8 mouse cellular contexts compared by ENCODE assay signal in genomic region chr3:103733799-103734695, GRCm38 (mm10). TPM values are rescaled to one million over a fixed set of nuclear protein-coding genes. Genes with fewer than 3 reads are reported as not detected.
DNase-seq lines count a peak whose midpoint lies in the region; ATAC-seq lines count a peak whose summit lies in the region.

No protein-coding gene starts in this region.

- H3K4me3 ChIP-seq in neural tube, embryonic 14.5 days (ENCODE audit: low read depth, low read length) = no peak overlapping the region

- no peaks in the 10 kb centered on the region for H3K36me3 ChIP-seq in neural tube, embryonic 14.5 days (ENCODE audit: control insufficient read depth, insufficient read depth, low read length)

- DNase-seq in cerebellum, postnatal 25 days = peak; percentile 50 to 59
- DNase-seq in cerebellum, adult 9-11 months = no peak
- peak; percentile 46 for DNase-seq in Muller cell, postnatal 12 days (ENCODE audit: inconsistent ontology term)
- DNase-seq in frontal cortex, postnatal 14 days (ENCODE audit: low spot score in 2 of 2) = peak; percentile 45 to 72
- DNase-seq in left cerebral cortex, adult 9 months (ENCODE audit: low spot score in 2 of 2) = peak; percentile 67 to 77
- DNase-seq in liver = no peak
- no peak for DNase-seq in ovary, postnatal 14 days (ENCODE audit: low spot score)

- no peak overlapping the region; the same call in 1 of the 2 replicates for H3K9ac ChIP-seq in neural tube, embryonic 14.5 days (replicated peaks; ENCODE audit: low read depth, low read length)

- H3K27me3 ChIP-seq in neural tube, embryonic 14.5 days (ENCODE audit: control insufficient read depth, insufficient read depth, low read length) = no peaks in the 10 kb centered on the region

- no peak overlapping the region for H3K27ac ChIP-seq in neural tube, embryonic 14.5 days (ENCODE audit: low read depth, low read length)

- peak; percentile 81 for ATAC-seq in neural tube, embryonic 14.5 days (ENCODE audit: low read depth)

- H3K4me2 ChIP-seq in neural tube, embryonic 14.5 days (ENCODE audit: low read depth, low read length) = peak overlapping the region; percentile 26

- 11% methylated on average over 19 of the region's 19 CpGs for WGBS in neural tube, embryonic 14.5 days

- H3K9me3 ChIP-seq in neural tube, embryonic 14.5 days (ENCODE audit: control insufficient read depth, low read length) = no peaks in the 10 kb centered on the region

- H3K4me1 ChIP-seq in neural tube, embryonic 14.5 days (ENCODE audit: control insufficient read depth, insufficient read depth, low read length) = peaks cover 25% of the 10 kb centered on the region

RNA-seq across cellular contexts. Expression of gene Olfml3, which starts 3.8 kb away (rescaled TPM):
- 3.3 and 15.7 TPM in 2 replicates for polyA plus RNA-seq in neural tube, embryonic 14.5 days (2014; fragmentation: Nextera tagmentation; extraction: Ambion mirVana)

RNA-seq across cellular contexts. Expression of gene Gm10964, which starts 5.1 kb away (rescaled TPM):
- polyA plus RNA-seq in neural tube, embryonic 14.5 days (2014; fragmentation: Nextera tagmentation; extraction: Ambion mirVana) = not detected in 2 replicates

RNA-seq across cellular contexts. Expression of gene Hipk1, which starts 57.3 kb away (rescaled TPM):
- polyA plus RNA-seq in neural tube, embryonic 14.5 days (2014; fragmentation: Nextera tagmentation; extraction: Ambion mirVana) = 17.9 and 18.5 TPM in 2 replicates

Comparison
In these comparisons a context has a peak if more than half of its experiments do, and no peak if none do; other contexts are left out.
1. DNase-seq: peak in cerebellum, postnatal 25 days (2 of 2), Muller cell, postnatal 12 days (single experiment), frontal cortex, postnatal 14 days (2 of 2) and left cerebral cortex, adult 9 months (2 of 2); none in cerebellum, adult 9-11 months (single experiment), liver (single experiment) and ovary, postnatal 14 days (single experiment).